Mouse (Mus musculus): ENCODE data around the gene Gm11027.
"Not testable (repeated sequence)": the region's sequence is repeated elsewhere in the genome, so short reads cannot be mapped to it uniquely, and the experiment has no call there.

Gm11027 gene

GRCm38 (mm10) chr12:116275086-116275485 lies at the start of gene Gm11027:
Gm11027 (plus strand) TSS chr12:116275386.
- not testable (repeated sequence) for DNase-seq (ENCODE audit: low read depth)

- no peak for DNase-seq (ENCODE audit: low read depth)
These were observed 48.7 kb upstream of the Gm11027 start for GRCm38 (mm10) chr12:116226289-116227057.

- no peak for DNase-seq (ENCODE audit: low read depth)
These were observed 45.7 kb upstream of the Gm11027 start for GRCm38 (mm10) chr12:116229451-116229850.

- no peak for DNase-seq (ENCODE audit: low read depth)
These were observed 43.6 kb upstream of the Gm11027 start for GRCm38 (mm10) chr12:116231612-116232011.

- no peak for DNase-seq (ENCODE audit: low read depth)
These were observed 43.1 kb upstream of the Gm11027 start for GRCm38 (mm10) chr12:116232061-116232460.

- no peak for DNase-seq (ENCODE audit: low read depth)
These were observed 39.8 kb upstream of the Gm11027 start for GRCm38 (mm10) chr12:116235356-116235755.

- DNase-seq (ENCODE audit: low read depth) = no peak
These were observed 38.5 kb upstream of the Gm11027 start for GRCm38 (mm10) chr12:116236658-116237057.

- DNase-seq (ENCODE audit: low read depth) = no peak
These were observed 36.8 kb upstream of the Gm11027 start for GRCm38 (mm10) chr12:116238370-116238769.

GRCm38 (mm10) chr12:116238803-116239202 lies 36.4 kb upstream of the Gm11027 start:
- DNase-seq (ENCODE audit: low read depth) = no peak

- no peak for DNase-seq (ENCODE audit: low read depth)
These were observed 30.6 kb upstream of the Gm11027 start for GRCm38 (mm10) chr12:116244601-116245000.

GRCm38 (mm10) chr12:116254652-116255051 lies 20.5 kb upstream of the Gm11027 start:
- peak; percentile 35 for DNase-seq (ENCODE audit: low read depth)

GRCm38 (mm10) chr12:116255636-116256035 lies 19.6 kb upstream of the Gm11027 start:
- no peak for DNase-seq (ENCODE audit: low read depth)

- no peak for DNase-seq (ENCODE audit: low read depth)
These were observed 16.9 kb upstream of the Gm11027 start for GRCm38 (mm10) chr12:116258321-116258720.

GRCm38 (mm10) chr12:116262555-116263341 lies 12.4 kb upstream of the Gm11027 start, which contains the start of gene Wdr60:
Wdr60 (minus strand) TSS chr12:116263022.
- no peak for DNase-seq (ENCODE audit: low read depth)

- no peak for DNase-seq (ENCODE audit: low read depth)
These were observed 10.4 kb upstream of the Gm11027 start for GRCm38 (mm10) chr12:116264756-116265155.

- DNase-seq (ENCODE audit: low read depth) = no peak
These were observed 9.9 kb upstream of the Gm11027 start for GRCm38 (mm10) chr12:116265275-116265674.

GRCm38 (mm10) chr12:116269450-116269849 lies 5.7 kb upstream of the Gm11027 start:
- no peak for DNase-seq (ENCODE audit: low read depth)

- no peak for DNase-seq (ENCODE audit: low read depth)
These were observed 4.6 kb upstream of the Gm11027 start for GRCm38 (mm10) chr12:116270538-116270937.

GRCm38 (mm10) chr12:116271071-116271470 lies 4.1 kb upstream of the Gm11027 start:
- DNase-seq (ENCODE audit: low read depth) = no peak

GRCm38 (mm10) chr12:116273733-116274132 lies 1.5 kb upstream of the Gm11027 start:
- DNase-seq (ENCODE audit: low read depth) = no peak

- no peak for DNase-seq (ENCODE audit: low read depth)
These were observed 445 bp downstream of the Gm11027 start for GRCm38 (mm10) chr12:116275631-116276030.

GRCm38 (mm10) chr12:116276961-116277360 lies 1.8 kb downstream of the Gm11027 start:
- DNase-seq (ENCODE audit: low read depth) = no peak

- no peak for DNase-seq (ENCODE audit: low read depth)
These were observed 3.4 kb downstream of the Gm11027 start for GRCm38 (mm10) chr12:116278541-116278940.

Measured in c-Kit-positive CD71-negative TER-119-negative erythroid progenitor cells, embryonic 14.5 days (primary cell).